Mouse (Mus musculus): ENCODE data around the gene Vps8. TPM values are rescaled to one million over a fixed set of nuclear protein-coding genes. Genes with fewer than 3 reads are reported as not detected.

The Vps8 gene
- total and polyA plus RNA-seq, 3 experiments: 13.6 to 17.6 (median 15.9) TPM

DNA sequence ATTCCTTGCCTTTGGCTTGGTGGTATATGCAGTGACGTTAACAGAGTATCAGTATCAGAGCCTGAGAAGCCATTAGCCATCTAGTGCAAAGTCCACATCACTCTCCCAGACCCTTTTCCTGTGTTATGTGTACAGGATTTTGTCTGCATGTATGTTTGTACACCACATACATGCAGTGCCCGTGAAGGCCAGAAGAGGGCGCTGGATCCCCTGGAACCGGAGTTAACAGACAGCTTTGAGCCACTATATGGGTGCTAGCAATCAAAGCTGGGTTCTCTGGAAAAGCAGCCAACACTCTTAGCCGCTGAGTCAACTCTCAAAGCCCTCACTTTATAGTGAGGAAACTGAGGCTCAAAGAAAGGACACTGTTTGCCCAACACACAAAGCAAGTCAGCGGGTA, 30.8 kb upstream of the Vps8 start:
- in situ Hi-C loops (cut with MboI; ENCODE audit: low pct_ligation_motif_present, low pct_unique_long_range_greater_than_20kb, low sequenced_read_pairs) (loop anchor here (5.0 kb wide), 1 partner anchor 195 kb away; no protein-coding TSS in a partner anchor), dilution Hi-C loops (cut with MboI; ENCODE audit: extremely low pct_ligation_motif_present, extremely low pct_unique_long_range_greater_than_20kb, low sequenced_read_pairs) (no loop called here)
- Histone ChIP-seq H3K36me3 (replicated peaks in 1 of 2; ENCODE audit: control insufficient read depth in 1 of 2, insufficient read depth in 1 of 2, low read length in 1 of 2) (no peaks in the 10 kb centered on the region), H3K9ac (ENCODE audit: insufficient read depth, low read depth) (no peak overlapping the region), H3K79me2 (replicated peaks; ENCODE audit: control insufficient read depth, extremely low read depth, insufficient read depth, poor library complexity, severe bottlenecking) (no peaks in the 10 kb centered on the region), H3K4me1 (ENCODE audit: control insufficient read depth in 1 of 2, insufficient read depth in 2 of 2) (peaks cover 0 to 12% of the 10 kb centered on the region in 2 experiments; a peak in 2 of 4 replicates), H3K4me3 (replicated peaks in 1 of 3; ENCODE audit: low read depth in 2 of 3, low read length in 2 of 3, poor library complexity in 1 of 3) (no peak overlapping the region), H3K27me3 (replicated peaks) (peaks cover 2% of the 10 kb centered on the region), H3K9me3 (replicated peaks; ENCODE audit: low read length) (no peaks in the 10 kb centered on the region), H3K27ac (ENCODE audit: insufficient read depth, low read depth) (no peak overlapping the region), H3K4me2 (ENCODE audit: insufficient read depth, low read depth, poor library complexity, severe bottlenecking) (no peak overlapping the region)
- TF ChIP-seq NRF1 (IDR thresholded peaks at IDR 0.05; ENCODE audit: low read depth, low read length): no peak
- no peak for TF ChIP-seq BHLHE40 (IDR thresholded peaks at IDR 0.05; ENCODE audit: low read depth, low read length)
- no peak for TF ChIP-seq MXI1 (IDR thresholded peaks at IDR 0.05; ENCODE audit: low read depth, low read length)
- TF ChIP-seq SMC3 (IDR thresholded peaks at IDR 0.05; ENCODE audit: low read depth, low read length): peak; percentile 40
- TF ChIP-seq CHD1 (IDR thresholded peaks at IDR 0.05; ENCODE audit: low read depth, low read length): no peak
- TF ChIP-seq CTCF (conservative IDR thresholded peaks at IDR 0.05 in 1 of 2, IDR thresholded peaks at IDR 0.05 in 1 of 2; ENCODE audit: low read depth in 2 of 2, low read length in 2 of 2): peak; percentile 61 to 67
- peak; percentile 49 for DNase-seq (ENCODE audit: extremely low read depth)

DNA sequence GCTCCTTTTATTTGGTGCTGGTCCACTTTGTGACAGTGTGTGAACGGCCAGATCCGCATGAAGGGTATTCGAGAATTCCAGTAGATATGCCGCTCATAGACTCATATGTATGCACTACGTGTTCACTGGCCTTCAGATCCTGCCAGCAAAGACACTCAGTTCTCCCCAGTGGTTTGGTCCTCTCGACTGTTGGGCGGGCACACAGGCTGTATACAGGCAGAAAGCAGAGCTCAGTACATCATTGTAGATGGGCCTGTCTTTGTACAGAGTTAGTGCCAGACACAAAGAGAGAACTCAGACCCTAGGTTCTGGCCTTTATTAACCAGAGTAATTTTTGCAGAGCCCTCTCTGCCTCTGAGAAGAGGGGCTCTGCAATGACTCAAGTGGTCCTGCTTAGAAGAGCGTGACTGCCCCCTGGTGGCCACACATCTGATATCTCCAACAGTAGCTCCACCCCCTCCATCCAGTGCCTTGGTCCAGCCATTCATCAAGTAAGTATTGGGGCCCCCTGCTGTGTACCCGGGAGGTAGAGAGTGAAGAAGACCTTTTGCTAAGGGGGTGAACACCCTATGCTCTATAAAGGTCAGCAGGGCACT, 30.3 kb upstream of the Vps8 start:
- H3K27ac ChIP-seq (ENCODE audit: insufficient read depth, low read depth): no peak overlapping the region
- H3K4me3 ChIP-seq (replicated peaks in 1 of 3; ENCODE audit: low read depth in 2 of 3, low read length in 2 of 3, poor library complexity in 1 of 3): no peak overlapping the region
- no peaks in the 10 kb centered on the region for H3K79me2 ChIP-seq (replicated peaks; ENCODE audit: control insufficient read depth, extremely low read depth, insufficient read depth, poor library complexity, severe bottlenecking)
- dilution Hi-C loops (cut with MboI; ENCODE audit: extremely low pct_ligation_motif_present, extremely low pct_unique_long_range_greater_than_20kb, low sequenced_read_pairs) (no loop called here), in situ Hi-C loops (cut with MboI; ENCODE audit: low pct_ligation_motif_present, low pct_unique_long_range_greater_than_20kb, low sequenced_read_pairs) (loop anchor here (5.0 kb wide), 1 partner anchor 195 kb away; no protein-coding TSS in a partner anchor)
- H3K36me3 ChIP-seq (replicated peaks in 1 of 2; ENCODE audit: control insufficient read depth in 1 of 2, insufficient read depth in 1 of 2, low read length in 1 of 2): no peaks in the 10 kb centered on the region
- no peak overlapping the region for H3K9ac ChIP-seq (ENCODE audit: insufficient read depth, low read depth)
- H3K4me1 ChIP-seq (ENCODE audit: control insufficient read depth in 1 of 2, insufficient read depth in 2 of 2): peaks cover 0 to 12% of the 10 kb centered on the region in 2 experiments; a peak in 2 of 4 replicates
- H3K27me3 ChIP-seq (replicated peaks): peaks cover 2% of the 10 kb centered on the region
- peak; percentile 95 for DNase-seq (ENCODE audit: extremely low read depth)
- H3K4me2 ChIP-seq (ENCODE audit: insufficient read depth, low read depth, poor library complexity, severe bottlenecking): no peak overlapping the region
- H3K9me3 ChIP-seq (replicated peaks; ENCODE audit: low read length): no peaks in the 10 kb centered on the region
- peak; percentile 95 for TF ChIP-seq ZC3H11A (IDR thresholded peaks at IDR 0.05; ENCODE audit: low read depth, low read length)
- peak; percentile 54 to 99 for TF ChIP-seq CTCF (conservative IDR thresholded peaks at IDR 0.05 in 1 of 2, IDR thresholded peaks at IDR 0.05 in 1 of 2; ENCODE audit: low read depth in 2 of 2, low read length in 2 of 2)
- peak; percentile 79; the same call in 1 of the 2 replicates for TF ChIP-seq MAZ (IDR thresholded peaks at IDR 0.05; ENCODE audit: low read depth, low read length)
- no peak for TF ChIP-seq USF1 (IDR thresholded peaks at IDR 0.05; ENCODE audit: low read depth, low read length)
- TF ChIP-seq CHD1 (IDR thresholded peaks at IDR 0.05; ENCODE audit: low read depth, low read length): no peak
- no peak for TF ChIP-seq TBP (conservative IDR thresholded peaks at IDR 0.05; ENCODE audit: low read depth, low read length)
- 0 out of 2 replicates have a peak, but pooled peaks have one; percentile 17 for TF ChIP-seq IRF4 (IDR thresholded peaks at IDR 0.05; ENCODE audit: low read depth, low read length)
- TF ChIP-seq RAD21 (IDR thresholded peaks at IDR 0.05; ENCODE audit: low read depth, low read length): peak; percentile 99
- peak; percentile 99 for TF ChIP-seq SMC3 (IDR thresholded peaks at IDR 0.05; ENCODE audit: low read depth, low read length)

Measured in CH12.LX (cell line).